Mouse (Mus musculus) forebrain, embryonic 16.5 days (tissue): ENCODE data around the gene Chrdl2. TPM values are rescaled to one million over a fixed set of nuclear protein-coding genes. Genes with fewer than 3 reads are reported as not detected.

Experiments used
- ATAC-seq: fragments of 200-750 bp; cut with Nextera tagmentation; 2 replicates; pipeline ENCODE4 v1.8.0; 2017; ENCODE audit warnings: mild to moderate bottlenecking, moderate library complexity
- H3K27ac ChIP-seq: fragments of 300-500 bp; sonication (generic); 2 replicates; pipeline ENCODE4 v1.5.1; 2014; ENCODE audit warnings: low read length, control low read depth
- H3K27me3 ChIP-seq: fragments of 300-500 bp; sonication (generic); replicated peaks from 2 replicates; pipeline ENCODE4 v1.6.1; 2014; ENCODE audit warnings: low read length; ENCODE audit not compliant: control insufficient read depth, insufficient read depth
- H3K36me3 ChIP-seq: fragments of 300-500 bp; sonication (generic); 2 replicates; pipeline ENCODE4 v1.6.1; 2014; ENCODE audit not compliant: control insufficient read depth, insufficient read depth
- H3K4me1 ChIP-seq: fragments of 300-500 bp; sonication (generic); replicated peaks from 2 replicates; pipeline ENCODE4 v1.6.1; 2014; ENCODE audit warnings: low read length; ENCODE audit not compliant: control insufficient read depth, insufficient read depth
- H3K4me2 ChIP-seq: fragments of 300-500 bp; sonication (generic); 2 replicates; pipeline ENCODE4 v1.6.1; 2014; ENCODE audit warnings: mild to moderate bottlenecking, low read length, control low read depth
- H3K4me3 ChIP-seq: fragments of 300-500 bp; sonication (generic); replicated peaks from 2 replicates; pipeline ENCODE4 v1.5.1; 2014; ENCODE audit warnings: mild to moderate bottlenecking, low read length, control low read depth
- H3K9ac ChIP-seq: fragments of 300-500 bp; sonication (generic); replicated peaks from 2 replicates; pipeline ENCODE4 v1.6.1; 2014; ENCODE audit warnings: low read depth, low read length, control low read depth
- H3K9me3 ChIP-seq: fragments of 300-500 bp; sonication (generic); 2 replicates; pipeline ENCODE4 v1.6.1; 2016; ENCODE audit warnings: low read length; ENCODE audit not compliant: control insufficient read depth
- WGBS: fragments of 180-500 bp; shearing (Covaris S2); extraction: QIAGEN DNeasy Blood & Tissue Kit; methylation state at CpG from one replicate; pipeline ENCODE4 v1.1.7; 2014; 5-methylcytosine and 5-hydroxymethylcytosine counted together
- polyA plus RNA-seq: library from polyadenylated mRNA; unstranded; fragments of >200 nt; fragmentation: Nextera tagmentation; extraction: Ambion mirVana; gene quantifications from 2 replicates; pipeline ENCODE4 v1.2.1, GENCODE M21; 2015

Chrdl2 gene
- polyA plus RNA-seq, 1 experiment from 2014 or later: 0.30 TPM

DNA sequence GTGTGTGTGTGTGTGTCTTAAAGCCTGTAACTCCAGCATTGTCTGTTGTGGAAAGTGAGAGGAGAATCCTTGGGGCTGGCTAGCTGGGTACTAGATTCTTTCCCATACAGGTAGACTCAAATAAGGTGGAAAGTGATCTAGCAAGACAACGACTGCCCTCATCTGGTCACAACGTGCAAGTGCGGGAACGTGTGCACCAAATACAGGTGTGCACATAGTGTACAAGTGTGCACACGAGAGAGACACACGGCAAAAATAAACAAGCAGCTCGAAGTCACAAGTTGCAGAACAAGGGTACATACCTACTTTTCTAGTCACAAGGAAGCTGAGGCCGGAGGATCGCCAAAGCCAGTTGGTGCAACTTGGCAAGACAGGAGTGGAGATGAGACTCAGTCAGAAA is 2.2 kb upstream of the Chrdl2 start:
- Histone ChIP-seq H3K4me1 (peaks cover 6% of the 10 kb centered on the region; the same call in 1 of the 2 replicates), H3K27me3 (peaks cover 32% of the 10 kb centered on the region), H3K9ac (no peak overlapping the region), H3K36me3 (no peaks in the 10 kb centered on the region), H3K27ac (no peak overlapping the region), H3K9me3 (no peaks in the 10 kb centered on the region), H3K4me3 (no peak overlapping the region), H3K4me2 (no peak overlapping the region)
- ATAC-seq: no peak
- WGBS: 57% methylated on average over 9 of the region's 9 CpGs

DNA sequence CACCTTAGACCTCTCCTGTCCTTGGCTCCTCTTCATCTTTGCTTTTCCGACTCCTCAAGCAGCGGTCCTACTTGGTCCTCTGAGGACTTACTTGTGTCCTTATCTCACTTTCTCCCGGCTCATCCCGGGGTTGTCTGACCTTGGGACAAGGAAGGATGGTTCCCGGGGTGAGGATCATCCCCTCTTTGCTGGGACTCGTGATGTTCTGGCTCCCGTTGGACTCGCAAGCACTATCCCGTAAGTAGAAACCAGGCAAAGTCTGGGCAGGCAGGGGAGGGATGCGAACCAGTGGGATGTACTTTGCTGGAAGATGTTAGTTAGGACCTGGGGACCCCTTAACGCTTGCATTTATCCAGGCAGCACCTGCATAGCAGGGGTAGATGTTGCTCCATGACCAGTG is 439 bp downstream of the Chrdl2 start:
- Histone ChIP-seq H3K9ac (no peak overlapping the region), H3K27me3 (peaks cover 44% of the 10 kb centered on the region), H3K4me3 (peak overlapping the region; percentile 51), H3K9me3 (no peaks in the 10 kb centered on the region), H3K36me3 (no peaks in the 10 kb centered on the region), H3K27ac (no peak overlapping the region), H3K4me2 (peak overlapping the region; percentile 77), H3K4me1 (peaks cover 6% of the 10 kb centered on the region; the same call in 1 of the 2 replicates)
- WGBS: 2% methylated on average over 11 of the region's 11 CpGs
- ATAC-seq: no peak

DNA sequence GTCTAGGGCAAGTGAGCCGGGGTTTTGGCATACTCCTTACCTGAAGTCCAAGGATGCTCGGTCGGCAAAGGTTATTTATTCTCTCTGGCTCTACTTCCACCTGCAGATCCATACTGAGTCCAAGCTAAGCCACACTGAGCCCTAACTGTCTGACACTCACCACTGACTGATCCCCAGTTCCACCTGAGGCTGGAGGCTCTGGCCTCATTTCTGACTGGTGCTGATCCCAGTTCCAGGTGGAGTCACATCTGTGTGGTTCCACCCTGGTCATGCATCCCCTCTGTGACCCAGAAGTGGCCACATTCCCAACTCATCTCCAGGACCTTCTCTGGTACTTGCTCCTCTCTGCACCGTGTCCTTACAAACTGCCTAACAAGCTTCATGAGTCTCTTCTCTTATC is 2.8 kb downstream of the Chrdl2 start:
- H3K27me3 ChIP-seq: peaks cover 44% of the 10 kb centered on the region
- H3K27ac ChIP-seq: no peak overlapping the region
- no peak overlapping the region for H3K4me3 ChIP-seq
- no peaks in the 10 kb centered on the region for H3K9me3 ChIP-seq
- no peaks in the 10 kb centered on the region for H3K36me3 ChIP-seq
- H3K4me2 ChIP-seq: no peak overlapping the region
- no peak for ATAC-seq
- H3K4me1 ChIP-seq: peaks cover 6% of the 10 kb centered on the region; the same call in 1 of the 2 replicates
- WGBS: 90% methylated on average over 4 of the region's 4 CpGs
- no peak overlapping the region for H3K9ac ChIP-seq

DNA sequence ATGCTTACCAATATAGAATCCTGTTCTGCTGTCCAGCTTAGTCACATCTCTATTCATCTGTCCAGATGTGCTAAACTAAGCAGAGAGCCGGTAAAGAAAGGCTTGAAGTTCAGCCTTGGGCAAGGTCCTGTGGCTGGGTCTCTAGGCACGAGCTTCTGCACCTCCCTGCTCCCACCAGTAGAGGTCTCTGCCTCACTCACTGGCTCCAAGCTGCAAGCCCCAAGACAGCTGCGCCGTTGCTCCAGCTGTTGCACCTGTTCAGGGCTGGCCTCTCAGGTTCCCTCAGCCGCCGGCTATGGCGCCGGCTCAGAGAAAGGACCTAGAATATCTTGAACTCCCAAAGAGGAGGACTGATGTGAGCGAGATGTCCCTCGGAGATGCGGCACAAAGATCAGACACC is 3.7 kb downstream of the Chrdl2 start:
- no peak for ATAC-seq
- no peaks in the 10 kb centered on the region for H3K36me3 ChIP-seq
- H3K27ac ChIP-seq: no peak overlapping the region
- peaks cover 41% of the 10 kb centered on the region for H3K27me3 ChIP-seq
- H3K4me1 ChIP-seq: peaks cover 6% of the 10 kb centered on the region; the same call in 1 of the 2 replicates
- H3K9me3 ChIP-seq: no peaks in the 10 kb centered on the region
- H3K4me3 ChIP-seq: no peak overlapping the region
- no peak overlapping the region for H3K9ac ChIP-seq
- H3K4me2 ChIP-seq: no peak overlapping the region
- 12% methylated on average over 11 of the region's 11 CpGs for WGBS

DNA sequence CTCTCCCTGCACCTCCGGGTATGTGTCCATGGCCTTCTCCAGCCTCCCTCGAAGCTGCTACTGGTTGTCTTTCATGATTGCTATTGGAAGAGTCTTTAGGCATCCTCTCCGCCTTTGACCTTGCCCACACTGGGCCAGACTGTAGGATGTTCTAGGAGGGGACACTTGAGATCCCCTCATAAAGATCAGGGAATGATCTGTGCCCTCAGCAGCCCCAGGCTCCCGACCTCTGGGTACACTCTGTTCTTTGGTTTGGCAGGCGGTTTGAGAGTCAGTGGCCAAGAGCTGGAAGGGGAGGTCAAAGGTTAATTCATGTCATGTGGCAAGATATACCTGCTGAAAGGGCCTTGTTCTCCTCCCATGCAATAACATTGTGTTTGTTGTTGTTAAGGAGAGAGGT is 4.7 kb downstream of the Chrdl2 start:
- no peak overlapping the region for H3K4me3 ChIP-seq
- no peak overlapping the region for H3K4me2 ChIP-seq
- H3K27ac ChIP-seq: no peak overlapping the region
- no peaks in the 10 kb centered on the region for H3K9me3 ChIP-seq
- H3K36me3 ChIP-seq: no peaks in the 10 kb centered on the region
- WGBS: 73% methylated on average over 5 of the region's 5 CpGs
- 0 out of 2 replicates have a peak, but pooled peaks cover 3% of the 10 kb centered on the region for H3K4me1 ChIP-seq
- no peak for ATAC-seq
- H3K27me3 ChIP-seq: peaks cover 32% of the 10 kb centered on the region
- H3K9ac ChIP-seq: no peak overlapping the region

DNA sequence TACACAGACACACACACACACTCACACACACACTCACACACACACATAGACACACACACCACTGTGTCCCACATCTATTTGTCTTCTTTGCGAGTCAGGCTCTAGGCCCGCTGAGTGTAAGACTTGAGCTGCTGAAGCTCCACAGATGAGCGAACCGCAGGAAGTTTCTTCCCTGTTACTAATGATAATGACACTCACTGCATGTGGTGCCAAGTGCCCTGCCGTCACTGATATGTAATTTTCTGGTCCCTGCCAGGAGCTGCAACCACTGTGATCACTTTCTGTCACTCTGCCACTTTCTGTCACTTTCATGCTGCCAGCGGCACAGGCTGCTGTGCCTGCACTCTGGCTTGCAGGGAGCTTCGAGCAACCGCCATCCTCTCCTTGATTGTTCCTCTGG is 6.1 kb downstream of the Chrdl2 start:
- peak; percentile 40; the same call in 1 of the 2 replicates for ATAC-seq
- Histone ChIP-seq H3K9me3 (no peaks in the 10 kb centered on the region), H3K27me3 (peaks cover 27% of the 10 kb centered on the region), H3K4me2 (no peak overlapping the region), H3K27ac (no peak overlapping the region), H3K9ac (no peak overlapping the region), H3K4me3 (no peak overlapping the region), H3K4me1 (no peaks in the 10 kb centered on the region), H3K36me3 (no peaks in the 10 kb centered on the region)
- WGBS: 53% methylated on average over 8 of the region's 8 CpGs

DNA sequence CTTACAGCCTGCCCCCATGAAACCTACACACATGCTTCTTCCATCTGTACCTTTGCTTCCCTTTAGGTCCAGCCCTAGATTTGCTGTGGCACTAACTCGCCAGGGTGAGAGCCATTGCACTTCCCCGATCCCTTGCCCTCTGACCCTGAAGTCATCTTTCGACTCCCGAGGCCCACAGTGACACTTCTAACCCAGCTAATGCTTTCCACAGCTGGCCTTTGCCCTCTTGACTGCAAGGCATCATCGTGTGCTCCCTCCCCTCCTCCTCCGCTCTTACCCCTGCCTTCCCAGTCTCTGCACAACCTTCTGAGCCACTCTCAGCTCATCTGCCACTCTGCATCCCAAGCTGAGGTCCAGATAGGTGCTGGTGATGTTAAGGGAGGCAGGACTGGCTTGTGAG is 6.5 kb downstream of the Chrdl2 start:
- Histone ChIP-seq H3K27ac (no peak overlapping the region), H3K9ac (no peak overlapping the region), H3K9me3 (no peaks in the 10 kb centered on the region), H3K4me1 (no peaks in the 10 kb centered on the region), H3K4me2 (no peak overlapping the region), H3K27me3 (peaks cover 23% of the 10 kb centered on the region), H3K4me3 (no peak overlapping the region), H3K36me3 (no peaks in the 10 kb centered on the region)
- WGBS: 69% methylated on average over 6 of the region's 6 CpGs
- ATAC-seq: no peak

DNA sequence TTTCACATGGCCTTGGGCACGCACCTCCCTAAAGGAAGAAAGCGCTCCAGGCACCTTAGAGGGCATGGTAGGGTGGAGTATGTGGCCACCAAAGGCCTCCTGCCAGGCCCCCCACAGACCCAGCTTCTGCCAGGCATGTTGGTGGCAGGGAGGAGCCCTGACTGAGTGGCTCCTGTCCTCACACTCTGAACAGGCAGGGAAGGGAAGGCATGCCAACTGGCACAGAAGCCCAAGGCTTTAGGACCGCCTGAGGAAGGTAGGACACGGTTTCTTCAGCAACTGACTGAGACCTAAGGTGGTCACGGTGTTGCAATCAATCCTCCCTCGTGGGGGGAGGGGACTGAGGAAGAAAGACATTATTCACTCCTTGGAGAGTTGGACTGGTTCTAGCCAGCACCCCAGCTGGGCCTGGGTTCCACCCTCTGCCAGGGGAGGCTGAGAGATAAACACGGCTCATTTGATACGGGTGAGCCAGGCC is 8.2 kb downstream of the Chrdl2 start:
- Histone ChIP-seq H3K9me3 (no peaks in the 10 kb centered on the region), H3K9ac (no peak overlapping the region), H3K27ac (no peak overlapping the region), H3K27me3 (peaks cover 8% of the 10 kb centered on the region; the same call in 1 of the 2 replicates), H3K4me1 (no peaks in the 10 kb centered on the region), H3K4me2 (no peak overlapping the region), H3K36me3 (no peaks in the 10 kb centered on the region), H3K4me3 (no peak overlapping the region)
- 62% methylated on average over 8 of the region's 8 CpGs for WGBS
- no peak for ATAC-seq

DNA sequence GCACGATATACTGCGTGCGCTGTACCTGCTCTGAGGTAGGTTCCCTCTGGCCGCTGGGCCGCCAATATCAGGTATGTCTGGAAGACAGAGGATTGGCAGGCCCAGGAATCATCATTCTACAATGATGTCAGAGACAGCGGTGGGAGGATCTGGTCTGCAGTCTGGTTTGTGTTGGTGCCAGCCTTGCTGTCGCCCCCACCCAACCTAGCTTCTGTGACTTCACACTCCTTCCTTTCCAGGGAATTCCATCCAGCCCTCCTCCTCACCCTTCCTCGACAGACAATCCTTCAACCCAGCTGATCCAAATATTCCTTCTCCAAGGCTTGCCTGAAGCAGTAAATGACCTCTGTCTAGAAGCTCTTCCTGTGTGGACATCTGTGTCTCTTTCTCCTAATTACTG is 11.1 kb downstream of the Chrdl2 start:
- no peak for ATAC-seq
- Histone ChIP-seq H3K9me3 (no peaks in the 10 kb centered on the region), H3K27ac (no peak overlapping the region), H3K27me3 (no peaks in the 10 kb centered on the region), H3K4me2 (no peak overlapping the region), H3K4me3 (no peak overlapping the region), H3K9ac (no peak overlapping the region), H3K4me1 (no peaks in the 10 kb centered on the region), H3K36me3 (no peaks in the 10 kb centered on the region)
- WGBS: 88% methylated on average over 8 of the region's 8 CpGs

DNA sequence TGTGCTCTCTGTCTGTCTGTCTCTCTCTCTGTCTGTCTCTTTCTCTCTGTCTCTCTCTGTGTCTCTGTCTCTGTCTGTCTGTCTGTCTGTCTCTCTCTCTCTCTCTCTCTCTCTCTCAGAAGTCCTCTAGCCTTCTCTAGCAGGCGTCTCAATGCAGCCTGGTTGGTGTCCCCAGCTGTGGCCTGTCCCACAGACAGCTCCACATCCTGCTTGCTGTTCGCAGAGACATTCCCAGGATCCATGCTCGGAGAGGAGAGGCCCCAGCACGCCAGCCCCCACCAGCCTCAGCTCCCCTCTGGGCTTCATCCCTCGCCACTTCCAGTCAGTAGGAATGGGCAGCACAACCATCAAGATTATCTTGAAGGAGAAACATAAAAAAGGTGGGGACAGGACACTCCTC is 21.4 kb downstream of the Chrdl2 start:
- 63% methylated on average over 5 of the region's 5 CpGs for WGBS

More for the DNA sequence above, 21.4 kb downstream of the Chrdl2 start:
- Histone ChIP-seq H3K27ac (no peak overlapping the region), H3K4me1 (no peaks in the 10 kb centered on the region), H3K4me3 (no peak overlapping the region), H3K9me3 (no peaks in the 10 kb centered on the region), H3K4me2 (no peak overlapping the region), H3K27me3 (no peaks in the 10 kb centered on the region), H3K36me3 (no peaks in the 10 kb centered on the region), H3K9ac (no peak overlapping the region)
- ATAC-seq: no peak
